Mouse (Mus musculus): Measurements from ENCODE around the gene Adamts14. TPM values are rescaled to one million over a fixed set of nuclear protein-coding genes. Genes with fewer than 3 reads are reported as not detected.
A peak's percentile ranks its signal among the peaks of the same experiment; 100 is the strongest.

The Adamts14 gene
- polyA plus RNA-seq, 1 experiment from 2014 or later = 0.42 TPM

DNA sequence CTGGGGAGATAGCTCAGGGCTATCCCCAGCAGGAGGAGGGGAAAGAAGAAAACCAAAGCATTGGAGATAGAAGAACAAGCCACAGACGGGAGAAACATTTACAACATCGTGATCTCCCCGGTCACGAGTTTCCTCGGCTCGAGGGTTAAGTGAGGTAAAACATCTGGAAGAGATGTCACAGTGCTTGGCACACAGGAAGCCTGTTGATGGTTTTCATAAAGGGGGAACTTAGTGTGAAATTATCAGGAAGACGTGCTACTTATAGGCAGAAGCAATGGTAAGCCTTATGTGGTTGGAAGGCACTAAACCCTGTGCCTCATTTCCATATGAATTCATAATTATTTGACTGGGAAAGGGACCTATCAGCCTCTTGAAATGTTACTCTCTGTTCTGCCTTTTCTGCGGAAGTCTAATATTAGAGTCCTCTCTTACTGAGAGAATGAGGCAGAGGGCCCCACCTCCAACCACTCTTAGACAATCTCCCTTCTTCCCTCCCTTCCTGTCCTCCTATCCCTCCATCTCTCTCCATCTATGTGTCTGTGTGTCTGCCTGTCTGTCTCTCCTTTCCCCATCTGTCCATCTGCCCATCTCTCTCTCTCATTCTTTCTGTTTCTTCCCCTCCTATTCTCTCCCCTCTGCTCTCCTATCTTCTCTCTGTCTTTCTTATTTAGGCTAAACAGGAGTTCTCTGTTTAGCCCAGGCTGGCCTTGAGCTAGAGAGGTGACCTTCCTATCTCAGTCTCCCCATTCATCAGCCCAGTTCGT lies 105.7 kb downstream of the Adamts14 start:
- no peak for DNase-seq (ENCODE audit: low spot score)
- Histone ChIP-seq H3K4me1 (peaks cover 4% of the 10 kb centered on the region; the same call in 1 of the 2 replicates), H3K27ac (replicated peaks) (no peak overlapping the region), H3K27me3 (replicated peaks; ENCODE audit: low read depth, poor library complexity, severe bottlenecking) (no peaks in the 10 kb centered on the region), H3K4me3 (no peak overlapping the region), H3K36me3 (replicated peaks) (no peaks in the 10 kb centered on the region), H3K9me3 (no peaks in the 10 kb centered on the region)
- WGBS = 53% methylated on average over 9 of the region's 9 CpGs

DNA sequence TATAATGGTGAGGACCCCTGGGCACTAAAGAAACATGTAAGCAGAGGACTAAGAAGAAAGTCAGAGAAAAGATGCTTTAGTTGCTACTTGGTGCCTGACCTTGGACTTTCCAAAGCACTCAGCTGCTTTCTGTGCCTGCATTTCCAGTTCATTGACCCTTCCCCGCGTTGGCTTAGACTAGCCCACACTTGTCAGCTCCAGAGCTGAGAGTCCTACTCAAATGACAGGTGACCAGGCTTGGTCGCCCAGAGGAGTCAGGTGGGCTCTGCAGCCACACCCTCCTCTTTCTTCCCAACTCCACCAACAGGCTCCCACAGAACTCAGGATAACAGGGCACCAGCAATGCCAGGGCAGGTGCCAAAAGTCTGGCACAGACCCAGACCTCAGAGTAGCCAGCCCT lies 110.9 kb downstream of the Adamts14 start:
- no peaks in the 10 kb centered on the region for H3K27me3 ChIP-seq (replicated peaks; ENCODE audit: low read depth, poor library complexity, severe bottlenecking)
- no peak overlapping the region for H3K4me3 ChIP-seq
- no peaks in the 10 kb centered on the region for H3K4me1 ChIP-seq
- no peaks in the 10 kb centered on the region for H3K9me3 ChIP-seq
- no peak for DNase-seq (ENCODE audit: low spot score)
- H3K27ac ChIP-seq (replicated peaks) = no peak overlapping the region
- H3K36me3 ChIP-seq (replicated peaks) = no peaks in the 10 kb centered on the region
- 66% methylated on average over 3 of the region's 3 CpGs for WGBS

DNA sequence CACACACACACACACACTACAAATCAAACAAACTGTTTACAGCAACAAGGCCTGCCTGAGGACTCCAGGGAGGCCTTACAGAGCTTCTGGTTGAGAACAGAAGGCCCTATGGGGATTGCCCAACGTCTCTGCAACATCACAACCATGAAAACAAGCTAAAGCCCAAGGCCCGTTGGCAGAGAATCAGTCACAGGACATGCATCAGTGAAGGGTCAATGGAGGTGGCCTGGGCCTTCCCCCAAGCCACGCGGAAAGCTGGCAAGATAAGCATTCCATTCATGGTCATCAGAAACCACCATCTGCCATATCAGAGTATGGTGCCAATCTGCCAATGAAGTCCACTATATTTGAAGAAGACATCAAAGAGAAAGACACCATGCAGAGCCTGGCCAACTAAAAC lies 112.6 kb downstream of the Adamts14 start:
- no peak for DNase-seq (ENCODE audit: low spot score)
- Histone ChIP-seq H3K36me3 (replicated peaks) (no peaks in the 10 kb centered on the region), H3K4me1 (no peaks in the 10 kb centered on the region), H3K27ac (replicated peaks) (no peak overlapping the region), H3K27me3 (replicated peaks; ENCODE audit: low read depth, poor library complexity, severe bottlenecking) (no peaks in the 10 kb centered on the region), H3K9me3 (no peaks in the 10 kb centered on the region), H3K4me3 (no peak overlapping the region)
- 83% methylated on average over 4 of the region's 4 CpGs for WGBS

DNA sequence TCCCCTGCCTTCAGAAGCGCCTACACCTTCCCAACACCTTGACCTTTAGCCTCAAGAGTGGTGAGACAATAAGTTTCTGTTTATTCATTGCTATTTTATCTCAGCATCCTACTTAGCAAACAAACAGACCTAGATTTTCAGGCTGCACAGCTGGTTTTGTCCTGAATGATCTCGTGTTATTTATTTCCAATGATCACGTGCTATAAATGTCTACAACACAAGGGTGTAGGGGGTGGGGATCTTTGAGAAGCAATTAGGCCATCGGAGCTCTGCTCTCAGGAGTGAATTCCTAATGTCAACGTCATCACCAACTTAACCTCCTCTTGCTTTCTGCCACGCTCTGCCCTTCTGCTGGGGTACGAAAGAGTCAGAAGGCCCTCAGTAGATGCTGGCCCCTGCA lies 113.1 kb downstream of the Adamts14 start:
- 85% methylated on average over 7 of the region's 7 CpGs for WGBS
- H3K36me3 ChIP-seq (replicated peaks) = no peaks in the 10 kb centered on the region
- H3K9me3 ChIP-seq = no peaks in the 10 kb centered on the region
- no peaks in the 10 kb centered on the region for H3K4me1 ChIP-seq
- no peak for DNase-seq (ENCODE audit: low spot score)
- H3K4me3 ChIP-seq = no peak overlapping the region
- no peak overlapping the region for H3K27ac ChIP-seq (replicated peaks)
- no peaks in the 10 kb centered on the region for H3K27me3 ChIP-seq (replicated peaks; ENCODE audit: low read depth, poor library complexity, severe bottlenecking)

DNA sequence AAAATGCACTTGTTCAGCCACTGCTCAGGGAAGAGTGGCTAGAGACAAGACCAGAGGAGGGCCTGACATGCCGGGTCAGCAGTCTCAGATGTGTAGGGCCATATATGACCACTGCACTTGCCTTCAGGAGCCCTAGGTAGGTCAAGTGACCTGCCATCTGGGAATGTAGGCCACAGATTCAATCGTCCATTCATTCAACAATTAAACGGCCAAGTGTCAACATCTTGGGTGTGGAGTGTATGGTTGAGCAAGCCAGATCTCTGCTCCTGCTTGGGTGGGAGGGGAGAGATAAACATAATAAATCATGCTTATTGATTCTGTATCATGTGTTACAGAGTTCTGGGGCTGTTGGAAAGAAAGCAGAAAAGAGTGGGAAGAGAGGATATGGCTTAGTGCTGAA lies 114.6 kb downstream of the Adamts14 start:
- H3K4me1 ChIP-seq = no peaks in the 10 kb centered on the region
- H3K27me3 ChIP-seq (replicated peaks; ENCODE audit: low read depth, poor library complexity, severe bottlenecking) = no peaks in the 10 kb centered on the region
- H3K9me3 ChIP-seq = no peaks in the 10 kb centered on the region
- H3K36me3 ChIP-seq (replicated peaks) = no peaks in the 10 kb centered on the region
- H3K27ac ChIP-seq (replicated peaks) = no peak overlapping the region
- no peak overlapping the region for H3K4me3 ChIP-seq
- WGBS = 85% methylated on average over 3 of the region's 3 CpGs
- DNase-seq (ENCODE audit: low spot score) = no peak

DNA sequence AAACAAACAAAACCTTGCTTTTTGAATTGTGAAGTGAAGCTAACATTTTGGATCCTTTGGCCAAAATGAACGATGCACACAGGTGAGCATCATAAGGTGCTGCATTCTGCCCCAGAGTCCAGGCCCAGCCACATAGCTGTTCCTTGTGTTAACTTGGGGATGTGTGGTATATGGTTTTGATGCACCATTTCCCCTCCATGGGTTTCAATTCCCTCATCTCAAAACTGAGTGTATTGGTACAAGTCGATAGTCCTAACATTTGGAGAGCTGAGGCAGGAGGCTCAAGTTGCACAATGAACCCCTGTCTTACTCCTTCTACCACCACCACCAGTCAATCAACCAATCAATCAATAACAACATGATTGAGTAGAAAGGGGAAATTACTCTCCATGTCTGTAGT lies 116.8 kb downstream of the Adamts14 start:
- 82% methylated on average over 2 of the region's 2 CpGs for WGBS
- Histone ChIP-seq H3K27ac (replicated peaks) (no peak overlapping the region), H3K4me1 (no peaks in the 10 kb centered on the region), H3K9me3 (no peaks in the 10 kb centered on the region), H3K4me3 (no peak overlapping the region), H3K36me3 (replicated peaks) (no peaks in the 10 kb centered on the region), H3K27me3 (replicated peaks; ENCODE audit: low read depth, poor library complexity, severe bottlenecking) (no peaks in the 10 kb centered on the region)
- DNase-seq (ENCODE audit: low spot score) = no peak

DNA sequence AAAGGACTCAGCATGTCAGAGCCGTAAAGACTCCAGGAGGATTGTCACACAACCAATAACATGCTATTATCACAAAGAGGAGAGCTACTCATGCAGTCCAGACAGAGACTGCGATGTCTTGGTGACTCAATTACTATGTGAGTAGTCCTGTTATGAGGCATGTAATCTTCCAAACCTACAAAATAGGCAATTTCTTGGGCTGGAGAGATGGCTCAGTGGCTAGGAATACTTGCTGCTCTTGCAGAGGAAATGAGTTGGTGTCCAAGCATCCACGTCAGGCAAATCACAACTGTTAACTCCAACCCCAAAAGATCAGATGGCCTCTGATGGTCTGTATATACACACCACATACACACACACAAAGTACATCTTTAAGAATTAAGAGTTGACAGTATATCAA lies 117.6 kb downstream of the Adamts14 start:
- DNase-seq (ENCODE audit: low spot score) = no peak
- WGBS = 84% methylated on average over 3 of the region's 3 CpGs
- Histone ChIP-seq H3K4me3 (no peak overlapping the region), H3K4me1 (no peaks in the 10 kb centered on the region), H3K9me3 (no peaks in the 10 kb centered on the region), H3K27me3 (replicated peaks; ENCODE audit: low read depth, poor library complexity, severe bottlenecking) (no peaks in the 10 kb centered on the region), H3K27ac (replicated peaks) (no peak overlapping the region), H3K36me3 (replicated peaks) (no peaks in the 10 kb centered on the region)

DNA sequence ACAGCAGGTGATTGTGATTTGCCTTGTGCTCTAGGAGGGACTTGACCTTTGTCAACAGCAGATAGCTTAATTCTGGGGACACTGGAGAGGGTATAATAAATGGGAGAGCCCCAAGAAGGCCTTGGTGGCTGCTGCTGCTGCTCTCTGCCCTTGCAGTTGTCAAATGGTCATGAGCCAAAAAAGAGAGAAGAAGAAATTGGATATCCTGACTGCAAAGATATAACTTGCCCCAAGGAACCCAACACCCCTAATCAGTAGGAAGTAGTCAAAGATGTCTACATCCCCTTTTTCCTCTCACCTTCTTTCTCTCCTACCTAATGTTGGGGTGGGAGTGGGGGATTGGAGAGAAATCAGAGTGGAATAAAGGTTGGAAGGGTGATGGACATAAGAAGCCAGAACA lies 121.1 kb downstream of the Adamts14 start:
- H3K4me1 ChIP-seq = peaks cover 8% of the 10 kb centered on the region; the same call in 1 of the 2 replicates
- no peak overlapping the region for H3K4me3 ChIP-seq
- DNase-seq (ENCODE audit: low spot score) = no peak
- no peaks in the 10 kb centered on the region for H3K36me3 ChIP-seq (replicated peaks)
- no peaks in the 10 kb centered on the region for H3K27me3 ChIP-seq (replicated peaks; ENCODE audit: low read depth, poor library complexity, severe bottlenecking)
- H3K9me3 ChIP-seq = no peaks in the 10 kb centered on the region
- no peak overlapping the region for H3K27ac ChIP-seq (replicated peaks)

DNA sequence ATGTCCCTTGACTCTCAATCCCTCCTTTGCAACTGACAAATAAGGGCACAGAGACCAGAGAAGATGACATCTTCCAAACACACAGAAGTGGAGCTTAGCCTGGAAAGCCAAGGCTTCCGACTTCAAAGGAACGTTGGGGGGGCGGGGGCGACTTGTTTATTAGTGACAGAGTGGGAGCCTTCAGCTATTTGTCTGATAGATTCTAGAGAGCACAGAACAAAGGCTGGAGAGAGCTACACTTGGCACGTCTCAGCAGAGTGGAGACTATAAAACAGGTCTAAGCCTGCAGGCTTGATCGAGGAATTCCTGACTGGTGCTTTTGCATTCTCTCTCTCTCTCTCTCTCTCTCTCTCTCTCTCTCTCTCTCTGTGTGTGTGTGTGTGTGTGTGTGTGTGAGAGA lies 122.6 kb downstream of the Adamts14 start:
- WGBS = 57% methylated on average over 6 of the region's 6 CpGs

DNA sequence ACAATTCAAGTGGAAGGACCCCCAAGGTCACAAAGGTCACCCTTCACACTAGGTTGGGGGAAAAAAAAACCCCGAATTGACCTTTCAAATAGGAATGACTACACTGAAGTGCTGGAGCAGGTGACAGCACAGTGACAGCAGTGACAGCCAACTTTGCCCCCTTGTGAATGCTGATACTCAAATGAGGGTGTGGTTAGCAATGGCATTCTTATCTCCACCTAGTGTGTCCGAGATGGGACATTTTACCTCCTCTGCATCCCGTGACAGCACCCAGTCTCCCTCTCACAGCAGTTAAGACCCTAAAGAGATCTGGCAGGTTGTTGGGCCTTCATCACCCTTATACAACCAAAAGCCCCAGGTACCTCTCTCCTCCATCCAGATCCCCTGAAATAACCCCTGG lies 123.8 kb downstream of the Adamts14 start:
- Histone ChIP-seq H3K4me3 (no peak overlapping the region), H3K9me3 (no peaks in the 10 kb centered on the region), H3K36me3 (replicated peaks) (no peaks in the 10 kb centered on the region), H3K27ac (replicated peaks) (no peak overlapping the region), H3K27me3 (replicated peaks; ENCODE audit: low read depth, poor library complexity, severe bottlenecking) (no peaks in the 10 kb centered on the region), H3K4me1 (peaks cover 24% of the 10 kb centered on the region)
- whole genome bisulfite sequencing = 77% methylated on average over 3 of the region's 3 CpGs
- no peak for DNase-seq (ENCODE audit: low spot score)

More for the DNA sequence above, 122.6 kb downstream of the Adamts14 start:
- Histone ChIP-seq H3K27ac (replicated peaks) (no peak overlapping the region), H3K27me3 (replicated peaks; ENCODE audit: low read depth, poor library complexity, severe bottlenecking) (no peaks in the 10 kb centered on the region), H3K4me1 (peaks cover 20% of the 10 kb centered on the region), H3K4me3 (no peak overlapping the region), H3K36me3 (replicated peaks) (no peaks in the 10 kb centered on the region), H3K9me3 (no peaks in the 10 kb centered on the region)
- DNase-seq (ENCODE audit: low spot score) = peak; percentile 50

DNA sequence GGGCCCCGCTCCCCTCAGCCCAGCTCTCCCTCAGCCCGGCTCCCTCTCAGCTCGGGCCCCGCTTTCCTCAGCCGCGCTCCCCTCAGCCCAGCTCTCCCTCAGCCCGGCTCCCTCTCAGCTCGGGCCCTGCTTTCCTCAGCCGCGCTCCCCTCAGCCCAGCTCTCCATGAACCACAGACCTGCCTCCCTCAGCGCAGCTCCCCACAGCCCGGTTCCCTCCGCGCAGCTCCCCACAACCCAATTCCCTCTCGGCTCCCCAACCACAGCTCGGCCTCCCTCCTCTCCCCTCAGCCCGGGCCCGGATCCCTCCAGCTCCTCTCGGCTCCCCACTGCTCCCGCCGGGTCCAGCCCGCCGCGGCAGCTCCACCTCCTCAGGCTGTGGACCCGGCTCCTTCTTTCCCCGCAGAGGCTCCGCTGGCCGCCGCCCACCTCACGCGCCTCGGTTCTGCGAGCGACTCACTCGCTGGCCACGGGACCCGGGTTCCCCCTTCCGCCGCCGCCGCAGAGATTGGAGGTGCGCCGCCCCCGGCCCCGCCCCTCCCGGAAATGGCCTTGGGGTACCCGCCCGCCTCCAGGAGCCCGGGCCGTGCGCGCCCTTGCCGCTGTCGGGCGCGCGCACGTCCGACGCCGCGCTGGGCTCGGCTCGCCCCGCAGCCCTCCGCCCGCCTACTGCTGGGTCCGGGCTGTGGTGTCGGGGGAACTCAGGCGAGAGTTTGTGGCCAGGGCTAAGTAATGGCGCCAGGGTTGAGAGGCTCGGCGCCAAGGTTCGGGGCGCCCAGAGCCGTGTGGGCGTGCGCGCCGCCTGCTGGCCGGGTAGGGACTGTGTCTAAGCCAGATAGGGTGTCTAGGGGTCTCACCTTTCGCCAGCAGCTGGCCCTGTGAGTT lies 125.8 kb downstream of the Adamts14 start, which contains the start of gene Sgpl1:
TSS of gene Sgpl1 (minus strand) at position 547 of the 884 bp plus-strand sequence.
- DNase-seq (ENCODE audit: low spot score) = peak; percentile 95
- peak within 1 kb of the TSS; percentile 95 for H3K27ac ChIP-seq (replicated peaks)
- peaks cover 24% of the 10 kb centered on the region for H3K4me1 ChIP-seq
- no peaks in the 10 kb centered on the region for H3K9me3 ChIP-seq
- H3K36me3 ChIP-seq (replicated peaks) = peaks cover 3% of the 10 kb centered on the region; the same call in 1 of the 2 replicates
- under 1% methylated on average over 82 of the region's 82 CpGs for WGBS
- no peaks in the 10 kb centered on the region for H3K27me3 ChIP-seq (replicated peaks; ENCODE audit: low read depth, poor library complexity, severe bottlenecking)
- peak within 1 kb of the TSS; percentile 94 for H3K4me3 ChIP-seq

Data from embryonic facial prominence, embryonic 10.5 days (tissue).